Mouse (Mus musculus) embryonic facial prominence, embryonic 15.5 days (tissue): Measurements from ENCODE around the gene Gpr142. TPM values are rescaled to one million over a fixed set of nuclear protein-coding genes. Genes with fewer than 3 reads are reported as not detected.

Experiments
- ATAC-seq: fragments of 200-750 bp; cut with Nextera tagmentation; 2 replicates; pipeline ENCODE4 v1.8.0; 2017; ENCODE audit warnings: low read depth, moderate TSS enrichment; ENCODE audit not compliant: insufficient number of reproducible peaks, low FRiP score, low TSS enrichment
- H3K27ac ChIP-seq: fragments of 300-500 bp; sonication (generic); replicated peaks from 2 replicates; pipeline ENCODE4 v1.5.1; 2015; ENCODE audit warnings: mild to moderate bottlenecking, inconsistent platforms
- H3K27me3 ChIP-seq: fragments of 300-500 bp; sonication (generic); 2 replicates; pipeline ENCODE4 v1.6.1; 2015; ENCODE audit warnings: inconsistent platforms
- H3K36me3 ChIP-seq: fragments of 300-500 bp; sonication (generic); 2 replicates; pipeline ENCODE4 v1.6.1; 2015; ENCODE audit warnings: mild to moderate bottlenecking, inconsistent platforms
- H3K4me1 ChIP-seq: fragments of 300-500 bp; sonication (generic); 2 replicates; pipeline ENCODE4 v1.6.1; 2015; ENCODE audit warnings: inconsistent platforms
- H3K4me2 ChIP-seq: fragments of 300-500 bp; sonication (generic); replicated peaks from 2 replicates; pipeline ENCODE4 v1.6.1; 2015; ENCODE audit warnings: mild to moderate bottlenecking, inconsistent platforms
- H3K4me3 ChIP-seq: fragments of 300-500 bp; sonication (generic); replicated peaks from 2 replicates; pipeline ENCODE4 v1.5.1; 2015; ENCODE audit warnings: mild to moderate bottlenecking, inconsistent platforms
- H3K9ac ChIP-seq: fragments of 300-500 bp; sonication (generic); 2 replicates; pipeline ENCODE4 v1.6.1; 2015; ENCODE audit warnings: inconsistent platforms
- H3K9me3 ChIP-seq: fragments of 300-500 bp; sonication (generic); replicated peaks from 2 replicates; pipeline ENCODE4 v1.6.1; 2016; ENCODE audit warnings: inconsistent platforms
- WGBS: fragments of 180-500 bp; shearing (Covaris S2); methylation state at CpG from one replicate; pipeline ENCODE4 v1.1.7; 2015; 5-methylcytosine and 5-hydroxymethylcytosine counted together
- polyA plus RNA-seq: library from polyadenylated mRNA; unstranded; fragments of >200 nt; fragmentation: Nextera tagmentation; extraction: Ambion mirVana; gene quantifications from 2 replicates; pipeline ENCODE4 v1.2.1, GENCODE M21; 2015

Gpr142 gene
- not detected in 2 replicates for polyA plus RNA-seq

GRCm38 (mm10) chr11:114798624-114799023 lies at the start of gene Gpr142:
Gpr142 (plus strand) TSS chr11:114798924.
- no peak for ATAC-seq
- no peaks in the 10 kb centered on the region for H3K9me3 ChIP-seq

DNA sequence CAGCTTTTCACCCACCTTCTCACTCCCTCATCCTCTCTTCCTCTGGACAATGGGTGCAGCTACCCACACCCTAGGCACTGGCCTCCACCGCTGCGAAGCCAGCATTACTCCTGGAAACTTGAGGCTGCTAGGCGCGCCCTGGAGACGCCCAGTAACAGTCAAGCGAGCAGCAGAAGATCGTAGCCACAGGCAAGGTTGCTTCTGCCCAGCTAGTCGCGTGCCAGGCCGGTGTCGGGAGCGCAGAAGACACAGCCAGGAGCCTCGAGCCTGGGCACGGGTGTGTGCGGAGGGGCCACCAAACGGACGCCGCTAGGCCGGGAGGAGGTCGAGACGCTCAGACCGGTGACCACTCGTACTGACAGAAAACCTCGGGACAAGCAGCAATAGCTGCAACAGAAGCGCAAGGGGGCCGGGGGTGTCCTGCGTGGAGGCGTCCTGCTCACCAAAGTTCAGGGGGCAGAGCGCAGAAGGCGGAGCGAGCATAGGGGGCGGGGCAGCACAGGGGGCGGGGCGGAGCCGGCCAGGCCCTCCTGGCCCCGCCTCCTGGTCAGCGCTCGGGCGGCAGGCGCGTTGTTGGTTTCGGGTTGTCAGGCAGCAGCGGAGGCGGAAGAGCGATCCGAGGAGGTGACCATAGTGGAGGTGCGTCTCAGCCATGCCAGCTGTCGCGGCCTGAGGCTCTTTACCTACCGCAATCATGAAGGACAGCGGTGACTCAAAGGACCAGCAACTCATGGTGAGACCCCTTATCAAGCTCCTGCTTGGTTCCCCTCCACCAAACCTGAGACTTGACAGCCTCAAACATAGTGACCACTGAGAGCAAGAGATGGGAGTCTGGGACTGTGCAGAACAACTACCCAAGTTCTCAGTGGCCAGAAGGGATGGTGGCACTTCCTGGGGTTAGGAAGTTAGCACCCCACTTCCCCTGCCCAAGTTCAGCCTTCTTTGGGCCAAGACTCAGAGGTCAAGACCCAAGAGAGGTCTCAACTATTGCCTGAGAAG lies 33.6 kb upstream of the Gpr142 start, which contains the start of gene Kif19a:
Gene Kif19a, plus strand, starts transcription at position 569 of the 999 bp plus-strand sequence.
- peak; percentile 37; the same call in 1 of the 2 replicates for ATAC-seq
- H3K27ac ChIP-seq = no peak within 1 kb of the TSS
- no peaks in the 10 kb centered on the region for H3K36me3 ChIP-seq
- peaks cover 17% of the 10 kb centered on the region for H3K4me1 ChIP-seq
- peak within 1 kb of the TSS; percentile 50 for H3K4me3 ChIP-seq
- H3K4me2 ChIP-seq = peak within 1 kb of the TSS; percentile 84
- WGBS = 2% methylated on average over 46 of the region's 51 CpGs
- H3K9me3 ChIP-seq = no peaks in the 10 kb centered on the region
- peaks cover 22% of the 10 kb centered on the region for H3K27me3 ChIP-seq
- no peak within 1 kb of the TSS for H3K9ac ChIP-seq

More at GRCm38 (mm10) chr11:114798624-114799023, at the start of gene Gpr142:
- Histone ChIP-seq H3K4me1 (peaks cover 15% of the 10 kb centered on the region), H3K36me3 (no peaks in the 10 kb centered on the region), H3K4me3 (no peak within 1 kb of the TSS), H3K4me2 (no peak within 1 kb of the TSS), H3K27me3 (peaks cover 10% of the 10 kb centered on the region), H3K9ac (no peak within 1 kb of the TSS), H3K27ac (no peak within 1 kb of the TSS)
- WGBS = 91% methylated on average over 3 of the region's 3 CpGs

DNA sequence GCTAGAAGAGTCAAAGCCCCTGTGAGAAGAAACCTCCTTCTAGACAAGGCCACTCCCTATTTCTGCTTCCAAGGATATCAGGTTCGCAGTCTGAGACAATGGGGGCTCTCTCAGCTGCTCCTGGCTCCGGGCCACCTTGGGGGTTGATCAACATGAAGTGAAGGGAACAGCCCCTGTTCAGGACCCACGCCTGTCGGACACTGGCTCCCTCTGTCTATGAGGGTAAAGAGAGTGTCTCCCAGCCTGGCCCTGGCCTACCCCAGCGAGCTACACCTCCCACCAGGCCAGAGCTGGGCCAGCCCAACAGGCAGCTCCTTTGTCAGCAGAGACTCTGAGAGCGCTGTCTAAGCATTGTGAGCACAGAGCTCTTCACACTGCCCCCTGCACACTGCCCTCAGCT lies 28.8 kb upstream of the Gpr142 start:
- no peak overlapping the region for H3K9ac ChIP-seq
- no peak overlapping the region for H3K4me2 ChIP-seq
- WGBS = 30% methylated on average over 6 of the region's 6 CpGs

GRCm38 (mm10) chr11:114771896-114772295 lies 26.8 kb upstream of the Gpr142 start:
- Histone ChIP-seq H3K27ac (no peak overlapping the region), H3K9ac (no peak overlapping the region), H3K27me3 (0 out of 2 replicates have a peak, but pooled peaks cover 2% of the 10 kb centered on the region), H3K36me3 (no peaks in the 10 kb centered on the region), H3K4me2 (no peak overlapping the region), H3K4me3 (no peak overlapping the region), H3K4me1 (peaks cover 8% of the 10 kb centered on the region), H3K9me3 (no peaks in the 10 kb centered on the region)
- WGBS = 55% methylated on average over 2 of the region's 2 CpGs
- no peak for ATAC-seq

More for the DNA sequence above, 28.8 kb upstream of the Gpr142 start:
- Histone ChIP-seq H3K27ac (no peak overlapping the region), H3K27me3 (peaks cover 15% of the 10 kb centered on the region), H3K4me1 (peaks cover 15% of the 10 kb centered on the region), H3K4me3 (no peak overlapping the region), H3K9me3 (no peaks in the 10 kb centered on the region), H3K36me3 (no peaks in the 10 kb centered on the region)
- 0 out of 2 replicates have a peak, but pooled peaks have one; percentile 35 for ATAC-seq

GRCm38 (mm10) chr11:114780076-114780475 lies 18.6 kb upstream of the Gpr142 start:
- H3K9ac ChIP-seq = no peak overlapping the region
- H3K4me2 ChIP-seq = no peak overlapping the region
- WGBS = 50% methylated on average over 9 of the region's 9 CpGs
- peaks cover 8% of the 10 kb centered on the region for H3K27me3 ChIP-seq
- ATAC-seq = no peak
- no peaks in the 10 kb centered on the region for H3K9me3 ChIP-seq
- no peak overlapping the region for H3K27ac ChIP-seq
- H3K4me3 ChIP-seq = no peak overlapping the region
- H3K36me3 ChIP-seq = no peaks in the 10 kb centered on the region
- no peaks in the 10 kb centered on the region for H3K4me1 ChIP-seq

- peaks cover 14% of the 10 kb centered on the region for H3K4me1 ChIP-seq
- H3K27me3 ChIP-seq = peaks cover 63% of the 10 kb centered on the region
- ATAC-seq = no peak
- no peak overlapping the region for H3K9ac ChIP-seq
- H3K4me3 ChIP-seq = peak overlapping the region; percentile 28
- no peaks in the 10 kb centered on the region for H3K36me3 ChIP-seq
- H3K9me3 ChIP-seq = no peaks in the 10 kb centered on the region
- H3K4me2 ChIP-seq = peak overlapping the region; percentile 53
- H3K27ac ChIP-seq = no peak overlapping the region
- 45% methylated on average over 10 of the region's 10 CpGs for WGBS
Measured at GRCm38 (mm10) chr11:114785892-114786291, 12.8 kb upstream of the Gpr142 start.

GRCm38 (mm10) chr11:114786326-114786725 lies 12.4 kb upstream of the Gpr142 start:
- H3K4me3 ChIP-seq = peak overlapping the region; percentile 28
- no peak overlapping the region for H3K27ac ChIP-seq
- no peaks in the 10 kb centered on the region for H3K36me3 ChIP-seq
- no peak overlapping the region for H3K9ac ChIP-seq
- ATAC-seq = no peak
- peaks cover 16% of the 10 kb centered on the region for H3K4me1 ChIP-seq
- H3K4me2 ChIP-seq = peak overlapping the region; percentile 53
- peaks cover 67% of the 10 kb centered on the region for H3K27me3 ChIP-seq
- H3K9me3 ChIP-seq = no peaks in the 10 kb centered on the region
- 2% methylated on average over 43 of the region's 43 CpGs for WGBS

GRCm38 (mm10) chr11:114787611-114788010 lies 11.1 kb upstream of the Gpr142 start:
- Histone ChIP-seq H3K36me3 (no peaks in the 10 kb centered on the region), H3K27me3 (peaks cover 80% of the 10 kb centered on the region), H3K9me3 (no peaks in the 10 kb centered on the region), H3K4me2 (no peak overlapping the region), H3K4me3 (no peak overlapping the region), H3K27ac (no peak overlapping the region), H3K4me1 (peaks cover 29% of the 10 kb centered on the region), H3K9ac (no peak overlapping the region)
- ATAC-seq = no peak
- 83% methylated on average over 3 of the region's 3 CpGs for WGBS

- H3K9ac ChIP-seq = no peak overlapping the region
- H3K27ac ChIP-seq = no peak overlapping the region
- peaks cover 96% of the 10 kb centered on the region for H3K27me3 ChIP-seq
- 9% methylated on average over 30 of the region's 30 CpGs for WGBS
- peaks cover 29% of the 10 kb centered on the region for H3K4me1 ChIP-seq
- H3K9me3 ChIP-seq = no peaks in the 10 kb centered on the region
- peak overlapping the region; percentile 43 for H3K4me2 ChIP-seq
- H3K4me3 ChIP-seq = 0 out of 2 replicates have a peak overlapping the region, but pooled peaks have one; percentile 12
- no peaks in the 10 kb centered on the region for H3K36me3 ChIP-seq
- ATAC-seq = 0 out of 2 replicates have a peak, but pooled peaks have one; percentile 8
Measured at GRCm38 (mm10) chr11:114789061-114789714, 9.5 kb upstream of the Gpr142 start.

- 39% methylated on average over 9 of the region's 9 CpGs for WGBS
- H3K4me3 ChIP-seq = no peak overlapping the region
- peaks cover 94% of the 10 kb centered on the region for H3K27me3 ChIP-seq
- H3K9me3 ChIP-seq = no peaks in the 10 kb centered on the region
- peaks cover 30% of the 10 kb centered on the region for H3K4me1 ChIP-seq
- H3K9ac ChIP-seq = no peak overlapping the region
- no peak overlapping the region for H3K27ac ChIP-seq
- no peaks in the 10 kb centered on the region for H3K36me3 ChIP-seq
- no peak overlapping the region for H3K4me2 ChIP-seq
- ATAC-seq = no peak
Measured at GRCm38 (mm10) chr11:114789716-114790115, 9.0 kb upstream of the Gpr142 start.

GRCm38 (mm10) chr11:114790171-114790570 lies 8.6 kb upstream of the Gpr142 start:
- 64% methylated on average over 12 of the region's 12 CpGs for WGBS
- H3K9me3 ChIP-seq = no peaks in the 10 kb centered on the region
- no peak overlapping the region for H3K4me2 ChIP-seq
- peaks cover 92% of the 10 kb centered on the region for H3K27me3 ChIP-seq
- H3K4me1 ChIP-seq = peaks cover 35% of the 10 kb centered on the region
- H3K27ac ChIP-seq = no peak overlapping the region
- no peaks in the 10 kb centered on the region for H3K36me3 ChIP-seq
- H3K4me3 ChIP-seq = no peak overlapping the region
- no peak for ATAC-seq
- no peak overlapping the region for H3K9ac ChIP-seq
